Mouse (Mus musculus) embryonic facial prominence, embryonic 15.5 days (tissue): ENCODE measurements around the gene Itgb5. TPM values are rescaled to one million over a fixed set of nuclear protein-coding genes. Genes with fewer than 3 reads are reported as not detected.
A peak's percentile ranks its signal among the peaks of the same experiment; 100 is the strongest.

Experiments
- ATAC-seq: fragments of 200-750 bp; cut with Nextera tagmentation; 2 replicates; pipeline ENCODE4 v1.8.0; 2017; ENCODE audit warnings: low read depth, moderate TSS enrichment; ENCODE audit not compliant: insufficient number of reproducible peaks, low FRiP score, low TSS enrichment
- H3K27ac ChIP-seq: fragments of 300-500 bp; sonication (generic); replicated peaks from 2 replicates; pipeline ENCODE4 v1.5.1; 2015; ENCODE audit warnings: mild to moderate bottlenecking, inconsistent platforms
- H3K27me3 ChIP-seq: fragments of 300-500 bp; sonication (generic); 2 replicates; pipeline ENCODE4 v1.6.1; 2015; ENCODE audit warnings: inconsistent platforms
- H3K36me3 ChIP-seq: fragments of 300-500 bp; sonication (generic); 2 replicates; pipeline ENCODE4 v1.6.1; 2015; ENCODE audit warnings: mild to moderate bottlenecking, inconsistent platforms
- H3K4me1 ChIP-seq: fragments of 300-500 bp; sonication (generic); 2 replicates; pipeline ENCODE4 v1.6.1; 2015; ENCODE audit warnings: inconsistent platforms
- H3K4me2 ChIP-seq: fragments of 300-500 bp; sonication (generic); replicated peaks from 2 replicates; pipeline ENCODE4 v1.6.1; 2015; ENCODE audit warnings: mild to moderate bottlenecking, inconsistent platforms
- H3K4me3 ChIP-seq: fragments of 300-500 bp; sonication (generic); replicated peaks from 2 replicates; pipeline ENCODE4 v1.5.1; 2015; ENCODE audit warnings: mild to moderate bottlenecking, inconsistent platforms
- H3K9ac ChIP-seq: fragments of 300-500 bp; sonication (generic); 2 replicates; pipeline ENCODE4 v1.6.1; 2015; ENCODE audit warnings: inconsistent platforms
- H3K9me3 ChIP-seq: fragments of 300-500 bp; sonication (generic); replicated peaks from 2 replicates; pipeline ENCODE4 v1.6.1; 2016; ENCODE audit warnings: inconsistent platforms
- WGBS: fragments of 180-500 bp; shearing (Covaris S2); methylation state at CpG from one replicate; pipeline ENCODE4 v1.1.7; 2015; 5-methylcytosine and 5-hydroxymethylcytosine counted together
- polyA plus RNA-seq: library from polyadenylated mRNA; unstranded; fragments of >200 nt; fragmentation: Nextera tagmentation; extraction: Ambion mirVana; gene quantifications from 2 replicates; pipeline ENCODE4 v1.2.1, GENCODE M21; 2015

The Itgb5 gene
- polyA plus RNA-seq, 1 experiment from 2014 or later = 123 TPM

- H3K9ac ChIP-seq = no peak overlapping the region
- no peak overlapping the region for H3K27ac ChIP-seq
- no peak overlapping the region for H3K4me2 ChIP-seq
- WGBS = 96% methylated on average over 6 of the region's 6 CpGs
- H3K9me3 ChIP-seq = no peaks in the 10 kb centered on the region
- no peak for ATAC-seq
- peaks cover 12% of the 10 kb centered on the region; the same call in 1 of the 2 replicates for H3K36me3 ChIP-seq
- H3K27me3 ChIP-seq = no peaks in the 10 kb centered on the region
- no peak overlapping the region for H3K4me3 ChIP-seq
- H3K4me1 ChIP-seq = peaks cover 77% of the 10 kb centered on the region
Measured at GRCm38 (mm10) chr16:33943388-33943787, 113.9 kb downstream of the Itgb5 start.

DNA sequence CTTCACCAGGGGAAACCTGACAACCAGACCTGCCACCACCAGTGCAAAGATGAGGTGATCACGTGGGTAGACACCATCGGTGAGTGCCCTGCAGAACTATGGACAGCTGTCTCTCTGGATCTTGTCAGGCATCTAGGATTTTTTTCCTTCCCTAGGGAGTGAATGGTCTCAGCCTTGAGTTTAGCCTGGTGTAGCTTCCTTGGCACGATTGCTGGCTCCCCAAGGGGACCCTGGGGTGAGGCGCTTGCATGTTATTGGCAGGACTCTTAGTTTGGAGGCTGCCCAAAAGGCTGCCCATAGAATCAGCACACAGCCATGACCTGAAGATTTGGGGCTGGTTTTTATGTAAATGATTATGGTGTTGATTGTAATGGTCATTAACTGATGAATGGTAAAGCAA is 114.7 kb downstream of the Itgb5 start:
- H3K9me3 ChIP-seq = no peaks in the 10 kb centered on the region

DNA sequence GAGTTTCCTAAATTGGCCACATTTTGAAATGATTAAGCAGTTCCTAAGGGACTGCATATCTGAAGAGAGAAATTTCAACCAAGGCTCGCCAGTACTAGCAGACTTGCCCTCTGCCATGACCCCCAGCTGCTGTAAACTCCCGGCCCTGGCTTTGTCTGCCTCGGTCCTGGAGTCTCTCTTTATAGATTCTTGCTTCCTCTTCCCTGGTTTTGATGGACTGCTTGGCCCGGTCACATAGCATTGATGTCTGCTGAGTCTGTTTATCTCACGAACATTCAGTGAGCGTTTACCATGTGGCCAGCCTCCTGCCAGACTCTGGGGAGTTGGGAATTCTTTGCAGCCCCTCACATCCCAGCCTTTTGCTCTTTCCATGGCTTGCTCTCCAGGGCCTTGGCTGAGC is 115.3 kb downstream of the Itgb5 start:
- no peaks in the 10 kb centered on the region for H3K9me3 ChIP-seq
- no peak for ATAC-seq
- peaks cover 74% of the 10 kb centered on the region for H3K4me1 ChIP-seq
- H3K9ac ChIP-seq = no peak overlapping the region
- H3K36me3 ChIP-seq = peaks cover 17% of the 10 kb centered on the region; the same call in 1 of the 2 replicates
- H3K4me2 ChIP-seq = no peak overlapping the region
- 30% methylated on average over 6 of the region's 6 CpGs for whole genome bisulfite sequencing
- H3K27ac ChIP-seq = no peak overlapping the region
- no peaks in the 10 kb centered on the region for H3K27me3 ChIP-seq
- no peak overlapping the region for H3K4me3 ChIP-seq

More for the DNA sequence above, 114.7 kb downstream of the Itgb5 start:
- no peak overlapping the region for H3K4me3 ChIP-seq
- H3K27ac ChIP-seq = no peak overlapping the region
- no peak for ATAC-seq
- H3K4me2 ChIP-seq = no peak overlapping the region
- WGBS = 69% methylated on average over 4 of the region's 4 CpGs
- H3K36me3 ChIP-seq = peaks cover 15% of the 10 kb centered on the region; the same call in 1 of the 2 replicates
- H3K4me1 ChIP-seq = peaks cover 75% of the 10 kb centered on the region
- no peaks in the 10 kb centered on the region for H3K27me3 ChIP-seq
- H3K9ac ChIP-seq = no peak overlapping the region

GRCm38 (mm10) chr16:33946021-33946420 is 116.6 kb downstream of the Itgb5 start:
- H3K36me3 ChIP-seq = peaks cover 20% of the 10 kb centered on the region; the same call in 1 of the 2 replicates
- 52% methylated on average over 7 of the region's 7 CpGs for WGBS

GRCm38 (mm10) chr16:33947664-33948571 is 118.5 kb downstream of the Itgb5 start:
- Histone ChIP-seq H3K27ac (peak overlapping the region; percentile 45), H3K4me1 (peaks cover 43% of the 10 kb centered on the region), H3K4me3 (no peak overlapping the region), H3K36me3 (peaks cover 23% of the 10 kb centered on the region; the same call in 1 of the 2 replicates), H3K4me2 (no peak overlapping the region), H3K27me3 (no peaks in the 10 kb centered on the region), H3K9me3 (no peaks in the 10 kb centered on the region), H3K9ac (no peak overlapping the region)
- no peak for ATAC-seq
- 75% methylated on average over 17 of the region's 17 CpGs for WGBS

More at GRCm38 (mm10) chr16:33946021-33946420, 116.6 kb downstream of the Itgb5 start:
- H3K27me3 ChIP-seq = no peaks in the 10 kb centered on the region
- H3K4me1 ChIP-seq = peaks cover 62% of the 10 kb centered on the region
- no peak overlapping the region for H3K4me3 ChIP-seq
- H3K4me2 ChIP-seq = no peak overlapping the region
- no peak for ATAC-seq
- H3K27ac ChIP-seq = no peak overlapping the region
- no peak overlapping the region for H3K9ac ChIP-seq
- no peaks in the 10 kb centered on the region for H3K9me3 ChIP-seq

GRCm38 (mm10) chr16:33950386-33950785 is 120.9 kb downstream of the Itgb5 start:
- Histone ChIP-seq H3K4me2 (no peak overlapping the region), H3K9me3 (no peaks in the 10 kb centered on the region), H3K27me3 (no peaks in the 10 kb centered on the region), H3K4me3 (no peak overlapping the region), H3K36me3 (peaks cover 46% of the 10 kb centered on the region), H3K4me1 (peaks cover 23% of the 10 kb centered on the region; the same call in 1 of the 2 replicates), H3K9ac (no peak overlapping the region), H3K27ac (no peak overlapping the region)
- WGBS = 81% methylated on average over 6 of the region's 6 CpGs
- ATAC-seq = no peak

GRCm38 (mm10) chr16:33950830-33951229 is 121.4 kb downstream of the Itgb5 start:
- Histone ChIP-seq H3K27ac (no peak overlapping the region), H3K4me1 (peaks cover 23% of the 10 kb centered on the region; the same call in 1 of the 2 replicates), H3K9me3 (no peaks in the 10 kb centered on the region), H3K4me2 (no peak overlapping the region), H3K36me3 (peaks cover 51% of the 10 kb centered on the region), H3K4me3 (no peak overlapping the region), H3K9ac (no peak overlapping the region), H3K27me3 (no peaks in the 10 kb centered on the region)
- WGBS = 26% methylated on average over 4 of the region's 4 CpGs
- ATAC-seq = no peak; the same call in 1 of the 2 replicates

- H3K4me3 ChIP-seq = no peak overlapping the region
- peaks cover 11% of the 10 kb centered on the region; the same call in 1 of the 2 replicates for H3K4me1 ChIP-seq
- no peaks in the 10 kb centered on the region for H3K27me3 ChIP-seq
- H3K9me3 ChIP-seq = no peaks in the 10 kb centered on the region
- H3K9ac ChIP-seq = no peak overlapping the region
- peaks cover 64% of the 10 kb centered on the region for H3K36me3 ChIP-seq
- no peak overlapping the region for H3K4me2 ChIP-seq
- 77% methylated on average over 4 of the region's 4 CpGs for WGBS
- no peak for ATAC-seq
- H3K27ac ChIP-seq = no peak overlapping the region
Measured at GRCm38 (mm10) chr16:33953008-33953407, 123.5 kb downstream of the Itgb5 start.

DNA sequence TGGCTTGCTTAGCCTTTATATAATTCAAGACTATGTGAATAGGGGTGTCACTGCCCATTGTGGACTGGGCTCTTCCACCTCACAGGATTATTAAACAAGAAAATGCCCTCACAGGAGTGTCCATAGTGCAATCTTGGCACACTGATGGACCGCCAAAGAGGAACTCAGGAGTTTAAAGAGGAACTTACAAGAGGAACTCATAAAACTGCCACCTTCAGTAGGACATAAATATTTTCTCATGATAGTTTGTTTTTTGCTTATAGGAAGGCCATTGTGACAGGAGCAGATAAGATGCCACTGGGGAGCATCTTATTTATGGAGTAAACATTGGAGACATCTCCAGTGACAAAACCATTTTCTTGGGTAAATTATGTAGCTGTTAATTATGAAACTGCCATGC is 125.3 kb downstream of the Itgb5 start:
- Histone ChIP-seq H3K36me3 (peaks cover 71% of the 10 kb centered on the region), H3K9ac (no peak overlapping the region), H3K4me1 (no peaks in the 10 kb centered on the region), H3K9me3 (no peaks in the 10 kb centered on the region), H3K27ac (no peak overlapping the region), H3K27me3 (no peaks in the 10 kb centered on the region), H3K4me3 (no peak overlapping the region), H3K4me2 (no peak overlapping the region)
- ATAC-seq = no peak
- 93% methylated on average over 1 of the region's 1 CpGs for WGBS

GRCm38 (mm10) chr16:33963509-33963908 is 134.0 kb downstream of the Itgb5 start:
- Histone ChIP-seq H3K9ac (no peak overlapping the region), H3K4me3 (no peak overlapping the region), H3K27ac (no peak overlapping the region), H3K9me3 (no peaks in the 10 kb centered on the region), H3K27me3 (no peaks in the 10 kb centered on the region), H3K36me3 (peaks cover 44% of the 10 kb centered on the region), H3K4me2 (no peak overlapping the region), H3K4me1 (peaks cover 13% of the 10 kb centered on the region)
- ATAC-seq = no peak
- WGBS = 88% methylated on average over 6 of the region's 6 CpGs

DNA sequence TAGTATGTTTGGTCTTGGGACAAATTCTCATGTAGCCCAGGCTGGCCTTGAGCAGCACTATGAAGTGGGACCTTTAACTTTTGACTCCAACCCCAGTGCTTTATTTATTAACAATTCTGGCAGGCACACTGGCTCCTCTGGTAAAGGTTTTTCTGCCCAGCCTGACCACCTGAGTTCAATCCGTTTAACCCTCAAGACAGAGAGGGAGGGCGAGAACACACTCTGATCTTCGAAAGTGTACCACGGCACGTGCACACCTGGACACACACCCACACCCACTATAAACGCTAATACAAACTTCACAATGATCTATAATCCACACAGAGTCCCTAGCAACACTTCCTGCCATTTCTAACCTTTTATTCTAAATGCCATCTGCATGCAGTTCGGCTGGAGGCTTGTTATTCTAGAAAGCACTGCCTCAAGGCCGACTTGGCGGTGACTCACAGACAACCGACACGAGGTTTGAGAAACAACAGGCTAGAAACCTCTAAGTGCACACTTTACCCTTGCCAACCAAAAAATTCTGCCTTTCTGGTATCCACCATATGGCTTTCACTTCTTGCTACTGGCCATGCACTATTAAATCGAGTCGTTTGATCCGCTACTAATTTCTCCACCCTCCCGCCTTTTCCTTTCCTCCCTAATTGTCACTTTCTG is 136.5 kb downstream of the Itgb5 start:
- H3K4me3 ChIP-seq = peak overlapping the region; percentile 91
- peak overlapping the region; percentile 89 for H3K9ac ChIP-seq
- no peaks in the 10 kb centered on the region for H3K9me3 ChIP-seq
- H3K27me3 ChIP-seq = no peaks in the 10 kb centered on the region
- ATAC-seq = no peak
- peaks cover 20% of the 10 kb centered on the region for H3K36me3 ChIP-seq
- H3K4me1 ChIP-seq = peaks cover 13% of the 10 kb centered on the region
- peak overlapping the region; percentile 75 for H3K27ac ChIP-seq
- H3K4me2 ChIP-seq = peak overlapping the region; percentile 83
- 7% methylated on average over 15 of the region's 15 CpGs for WGBS
